Mouse (Mus musculus) adipocyte (in vitro differentiated cells): Measurements from ENCODE around the gene Arhgap15.

Experiments used
- DNase-seq: peaks from one replicate; pipeline ENCODE4 v3.0.0-alpha.2; 2016; ENCODE audit warnings: low spot score

Gene Arhgap15

GRCm38 (mm10) chr2:44304971-44305808, 556.6 kb downstream of the Arhgap15 start:
- no peak for DNase-seq

GRCm38 (mm10) chr2:44306137-44306536, 557.5 kb downstream of the Arhgap15 start:
- DNase-seq: peak; percentile 31

GRCm38 (mm10) chr2:44309124-44309523, 560.5 kb downstream of the Arhgap15 start:
- no peak for DNase-seq

GRCm38 (mm10) chr2:44309556-44309955, 560.9 kb downstream of the Arhgap15 start:
- no peak for DNase-seq

- no peak for DNase-seq
These were observed 561.6 kb downstream of the Arhgap15 start for GRCm38 (mm10) chr2:44310095-44310748.

- no peak for DNase-seq
These were observed 562.6 kb downstream of the Arhgap15 start for GRCm38 (mm10) chr2:44311216-44311615.

GRCm38 (mm10) chr2:44313573-44313972, 564.9 kb downstream of the Arhgap15 start:
- DNase-seq: no peak

GRCm38 (mm10) chr2:44318436-44318835, 569.8 kb downstream of the Arhgap15 start:
- no peak for DNase-seq

- no peak for DNase-seq
These were observed 570.9 kb downstream of the Arhgap15 start for GRCm38 (mm10) chr2:44319479-44319878.

GRCm38 (mm10) chr2:44323813-44324212, 575.2 kb downstream of the Arhgap15 start:
- no peak for DNase-seq

GRCm38 (mm10) chr2:44333295-44333694, 584.7 kb downstream of the Arhgap15 start:
- peak; percentile 69 for DNase-seq

GRCm38 (mm10) chr2:44334006-44334405, 585.4 kb downstream of the Arhgap15 start:
- no peak for DNase-seq

- DNase-seq: peak; percentile 31
These were observed 585.9 kb downstream of the Arhgap15 start for GRCm38 (mm10) chr2:44334517-44334916.

- peak; percentile 16 for DNase-seq
These were observed 588.2 kb downstream of the Arhgap15 start for GRCm38 (mm10) chr2:44336720-44337354.

GRCm38 (mm10) chr2:44338467-44338866, 589.8 kb downstream of the Arhgap15 start:
- no peak for DNase-seq

- no peak for DNase-seq
These were observed 592.5 kb downstream of the Arhgap15 start for GRCm38 (mm10) chr2:44341091-44341571.

GRCm38 (mm10) chr2:44344861-44345260, 596.2 kb downstream of the Arhgap15 start:
- DNase-seq: no peak

- no peak for DNase-seq
These were observed 596.8 kb downstream of the Arhgap15 start for GRCm38 (mm10) chr2:44345325-44345945.

- no peak for DNase-seq
These were observed 597.6 kb downstream of the Arhgap15 start for GRCm38 (mm10) chr2:44346184-44346583.

GRCm38 (mm10) chr2:44347781-44348180, 599.2 kb downstream of the Arhgap15 start:
- DNase-seq: no peak

GRCm38 (mm10) chr2:44349101-44349500, 600.5 kb downstream of the Arhgap15 start:
- DNase-seq: no peak

- no peak for DNase-seq
These were observed 604.3 kb downstream of the Arhgap15 start for GRCm38 (mm10) chr2:44352885-44353284.
